Mouse (Mus musculus) forebrain, embryonic 16.5 days (tissue): Measurements from ENCODE around the gene Wnt5b. TPM values are rescaled to one million over a fixed set of nuclear protein-coding genes. Genes with fewer than 3 reads are reported as not detected.
"Not testable (repeated sequence)": the region's sequence is repeated elsewhere in the genome, so short reads cannot be mapped to it uniquely, and the experiment has no call there.

Experiments
- ATAC-seq: fragments of 200-750 bp; cut with Nextera tagmentation; 2 replicates; pipeline ENCODE4 v1.8.0; 2017; ENCODE audit warnings: mild to moderate bottlenecking, moderate library complexity
- H3K27ac ChIP-seq: fragments of 300-500 bp; sonication (generic); 2 replicates; pipeline ENCODE4 v1.5.1; 2014; ENCODE audit warnings: low read length, control low read depth
- H3K27me3 ChIP-seq: fragments of 300-500 bp; sonication (generic); replicated peaks from 2 replicates; pipeline ENCODE4 v1.6.1; 2014; ENCODE audit warnings: low read length; ENCODE audit not compliant: control insufficient read depth, insufficient read depth
- H3K36me3 ChIP-seq: fragments of 300-500 bp; sonication (generic); 2 replicates; pipeline ENCODE4 v1.6.1; 2014; ENCODE audit not compliant: control insufficient read depth, insufficient read depth
- H3K4me1 ChIP-seq: fragments of 300-500 bp; sonication (generic); replicated peaks from 2 replicates; pipeline ENCODE4 v1.6.1; 2014; ENCODE audit warnings: low read length; ENCODE audit not compliant: control insufficient read depth, insufficient read depth
- H3K4me2 ChIP-seq: fragments of 300-500 bp; sonication (generic); 2 replicates; pipeline ENCODE4 v1.6.1; 2014; ENCODE audit warnings: mild to moderate bottlenecking, low read length, control low read depth
- H3K4me3 ChIP-seq: fragments of 300-500 bp; sonication (generic); replicated peaks from 2 replicates; pipeline ENCODE4 v1.5.1; 2014; ENCODE audit warnings: mild to moderate bottlenecking, low read length, control low read depth
- H3K9ac ChIP-seq: fragments of 300-500 bp; sonication (generic); replicated peaks from 2 replicates; pipeline ENCODE4 v1.6.1; 2014; ENCODE audit warnings: low read depth, low read length, control low read depth
- H3K9me3 ChIP-seq: fragments of 300-500 bp; sonication (generic); 2 replicates; pipeline ENCODE4 v1.6.1; 2016; ENCODE audit warnings: low read length; ENCODE audit not compliant: control insufficient read depth
- WGBS: fragments of 180-500 bp; shearing (Covaris S2); extraction: QIAGEN DNeasy Blood & Tissue Kit; methylation state at CpG from one replicate; pipeline ENCODE4 v1.1.7; 2014; 5-methylcytosine and 5-hydroxymethylcytosine counted together
- polyA plus RNA-seq: library from polyadenylated mRNA; unstranded; fragments of >200 nt; fragmentation: Nextera tagmentation; extraction: Ambion mirVana; gene quantifications from 2 replicates; pipeline ENCODE4 v1.2.1, GENCODE M21; 2015

The Wnt5b gene
- polyA plus RNA-seq, 1 experiment from 2014 or later, result 2.2 TPM

DNA sequence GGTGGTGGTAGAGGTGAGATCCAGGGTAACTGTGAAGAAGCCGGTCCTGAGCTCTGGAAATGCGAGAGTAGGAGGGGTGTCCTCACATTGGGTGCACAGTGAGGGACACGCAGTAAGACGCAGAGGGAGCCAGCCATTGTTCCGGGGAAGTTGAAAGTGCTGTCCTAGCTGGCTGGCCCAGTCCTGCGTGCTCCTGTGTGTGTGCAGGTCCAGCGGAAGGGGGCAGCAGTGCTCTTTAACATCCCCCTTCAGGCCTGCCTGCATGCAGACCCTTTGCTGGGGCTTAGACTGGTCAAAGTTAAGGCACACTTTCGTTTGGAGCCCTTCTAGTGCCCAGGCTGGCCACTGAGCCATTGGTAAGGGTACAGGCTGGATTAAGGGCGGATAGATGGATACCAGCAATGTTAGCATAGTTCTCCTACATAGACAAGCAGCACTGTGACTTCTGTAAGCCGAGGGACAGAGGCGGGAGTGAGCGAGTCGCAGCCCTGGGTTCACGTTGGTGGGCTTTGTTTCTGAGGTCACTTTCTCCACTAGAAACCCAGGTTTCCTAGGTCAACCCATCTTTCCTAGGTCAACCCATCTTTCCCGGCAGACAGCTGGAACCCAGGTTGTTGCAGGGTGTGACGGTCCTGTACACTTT, 61.1 kb downstream of the Wnt5b start:
- 26% methylated on average over 16 of the region's 16 CpGs for WGBS
- peak overlapping the region; percentile 70 for H3K4me2 ChIP-seq
- H3K9ac ChIP-seq, result peak overlapping the region; percentile 28
- peak; percentile 13 for ATAC-seq
- no peak overlapping the region for H3K27ac ChIP-seq
- peak overlapping the region; percentile 34 for H3K4me3 ChIP-seq
- H3K9me3 ChIP-seq, result no peaks in the 10 kb centered on the region
- H3K36me3 ChIP-seq, result no peaks in the 10 kb centered on the region; the same call in none of the 2 replicates
- no peaks in the 10 kb centered on the region for H3K27me3 ChIP-seq
- peaks cover 38% of the 10 kb centered on the region for H3K4me1 ChIP-seq

DNA sequence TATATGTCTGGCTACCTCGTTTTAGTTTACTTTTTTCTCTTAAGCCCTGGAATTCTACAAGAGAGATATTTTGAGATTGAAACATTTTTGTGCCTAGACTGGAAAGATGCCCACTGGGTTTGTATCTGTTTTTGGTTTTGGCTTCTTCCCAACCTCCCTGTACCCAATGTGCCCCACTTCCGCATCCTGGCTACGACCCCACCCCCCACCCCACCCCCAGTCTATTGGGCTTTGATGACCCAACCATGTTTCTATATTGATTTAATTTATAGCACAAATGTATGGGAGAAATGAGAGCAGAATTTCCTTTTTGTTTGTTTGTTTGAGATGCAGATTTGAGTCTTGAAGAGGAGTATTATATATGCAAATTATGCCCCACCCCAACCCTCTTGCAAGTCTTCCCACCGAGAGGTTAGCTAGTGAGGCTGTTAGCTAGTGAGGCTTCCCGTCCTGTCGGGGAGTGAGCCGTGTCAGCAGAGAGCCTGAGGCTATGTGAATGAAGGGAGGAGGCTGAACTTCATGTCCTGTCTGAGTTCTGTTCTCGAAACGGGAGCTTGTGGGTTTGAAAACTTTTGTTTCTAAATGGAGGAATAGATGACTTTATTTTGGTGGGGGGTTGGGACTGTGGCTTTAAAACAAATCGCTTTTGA, 62.3 kb downstream of the Wnt5b start:
- Histone ChIP-seq H3K4me3 (peak overlapping the region; percentile 38), H3K9ac (peak overlapping the region; percentile 10; the same call in 1 of the 2 replicates), H3K4me2 (peak overlapping the region; percentile 99), H3K4me1 (peaks cover 43% of the 10 kb centered on the region)
- WGBS, result 3% methylated on average over 10 of the region's 10 CpGs
- H3K36me3 ChIP-seq, H3K27ac ChIP-seq, ATAC-seq, H3K27me3 ChIP-seq, H3K9me3 ChIP-seq: not testable (repeated sequence)

DNA sequence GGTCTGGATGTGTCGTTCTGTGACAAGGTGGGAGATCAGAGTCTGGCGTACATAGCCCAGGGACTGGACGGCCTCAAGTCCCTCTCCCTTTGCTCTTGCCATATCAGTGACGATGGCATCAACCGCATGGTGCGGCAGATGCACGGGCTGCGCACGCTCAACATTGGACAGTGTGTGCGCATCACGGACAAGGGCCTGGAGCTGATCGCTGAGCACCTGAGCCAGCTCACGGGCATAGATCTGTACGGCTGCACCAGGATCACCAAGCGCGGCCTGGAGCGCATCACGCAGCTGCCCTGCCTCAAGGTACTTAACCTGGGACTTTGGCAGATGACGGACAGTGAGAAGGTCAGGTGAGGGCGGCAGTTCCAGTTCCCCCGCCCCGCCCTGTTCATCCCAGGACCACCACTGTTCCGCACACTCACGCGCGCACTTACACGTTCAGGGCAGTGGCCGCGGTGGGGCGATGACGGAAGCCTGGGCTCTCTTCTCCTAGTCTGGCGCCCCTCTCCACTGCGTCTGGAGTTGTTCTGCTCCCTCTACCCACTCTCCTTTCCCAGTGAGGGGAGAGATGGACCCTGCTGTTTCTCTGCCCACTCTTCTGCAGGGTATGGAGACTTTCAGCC, 63.3 kb downstream of the Wnt5b start:
- peak overlapping the region; percentile 89 for H3K9ac ChIP-seq
- peak; percentile 3; the same call in 1 of the 2 replicates for ATAC-seq
- H3K36me3 ChIP-seq, result no peaks in the 10 kb centered on the region; the same call in none of the 2 replicates
- H3K4me2 ChIP-seq, result peak overlapping the region; percentile 99
- H3K4me3 ChIP-seq, result peak overlapping the region; percentile 80
- H3K27ac ChIP-seq, result peak overlapping the region; percentile 99
- under 1% methylated on average over 33 of the region's 33 CpGs for WGBS
- no peaks in the 10 kb centered on the region for H3K9me3 ChIP-seq
- peaks cover 43% of the 10 kb centered on the region for H3K4me1 ChIP-seq
- no peaks in the 10 kb centered on the region for H3K27me3 ChIP-seq

DNA sequence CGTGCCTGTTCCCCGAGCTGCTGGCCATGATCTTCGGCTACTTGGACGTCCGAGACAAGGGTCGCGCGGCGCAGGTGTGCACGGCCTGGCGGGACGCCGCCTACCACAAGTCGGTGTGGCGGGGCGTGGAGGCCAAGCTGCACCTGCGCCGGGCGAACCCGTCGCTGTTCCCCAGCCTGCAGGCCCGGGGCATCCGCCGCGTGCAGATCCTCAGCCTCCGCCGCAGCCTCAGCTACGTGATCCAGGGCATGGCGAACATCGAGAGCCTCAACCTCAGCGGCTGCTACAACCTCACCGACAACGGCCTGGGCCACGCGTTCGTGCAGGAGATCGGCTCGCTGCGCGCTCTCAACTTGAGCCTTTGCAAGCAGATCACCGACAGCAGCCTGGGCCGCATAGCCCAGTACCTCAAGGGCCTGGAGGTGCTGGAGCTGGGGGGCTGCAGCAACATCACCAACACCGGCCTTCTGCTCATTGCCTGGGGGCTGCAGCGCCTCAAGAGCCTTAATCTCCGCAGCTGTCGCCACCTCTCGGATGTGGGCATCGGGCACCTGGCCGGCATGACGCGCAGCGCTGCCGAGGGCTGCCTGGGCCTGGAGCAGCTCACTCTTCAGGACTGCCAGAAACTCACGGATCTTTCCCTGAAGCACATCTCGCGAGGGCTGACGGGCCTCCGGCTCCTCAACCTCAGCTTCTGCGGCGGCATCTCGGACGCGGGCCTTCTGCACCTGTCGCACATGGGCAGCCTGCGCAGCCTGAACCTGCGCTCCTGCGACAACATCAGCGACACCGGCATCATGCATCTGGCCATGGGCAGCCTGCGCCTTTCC, 64.1 kb downstream of the Wnt5b start:
- ATAC-seq, result peak; percentile 5; the same call in 1 of the 2 replicates
- H3K4me1 ChIP-seq, result peaks cover 37% of the 10 kb centered on the region
- peak overlapping the region; percentile 99 for H3K4me2 ChIP-seq
- no peaks in the 10 kb centered on the region for H3K9me3 ChIP-seq
- no peaks in the 10 kb centered on the region for H3K27me3 ChIP-seq
- peak overlapping the region; percentile 99 for H3K27ac ChIP-seq
- peak overlapping the region; percentile 89 for H3K9ac ChIP-seq
- under 1% methylated on average over 68 of the region's 70 CpGs for whole genome bisulfite sequencing
- peak overlapping the region; percentile 80 for H3K4me3 ChIP-seq
- H3K36me3 ChIP-seq, result no peaks in the 10 kb centered on the region; the same call in none of the 2 replicates

DNA sequence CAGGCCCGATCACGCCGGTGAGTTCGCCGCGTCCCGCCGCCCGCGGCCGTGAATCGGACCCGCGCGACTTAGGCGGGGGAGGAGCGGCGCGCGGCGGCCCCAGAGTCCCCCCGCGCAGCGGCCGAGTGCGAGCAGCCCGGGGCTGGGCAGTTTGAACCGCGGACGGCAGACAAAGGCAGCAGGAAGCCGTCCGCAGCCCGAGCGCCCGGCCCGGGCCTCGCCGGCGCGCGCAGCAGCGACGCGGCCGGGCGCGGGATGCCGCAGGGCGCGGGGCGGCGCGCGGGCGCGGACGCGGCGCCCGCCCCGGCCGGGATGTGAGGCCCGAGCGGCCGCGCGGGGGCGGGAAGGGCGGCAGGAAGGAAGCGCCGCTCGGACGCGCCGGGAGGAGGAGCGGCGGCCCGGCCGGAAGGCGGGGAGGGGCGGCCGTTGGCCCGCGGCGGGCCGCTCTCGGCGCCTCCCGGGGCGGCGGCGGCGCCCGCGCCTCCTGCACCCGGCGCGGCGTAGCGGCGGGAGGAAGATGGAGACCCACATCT, 64.7 kb downstream of the Wnt5b start, which contains the start of gene Fbxl14:
Gene Fbxl14 (plus strand): TSS at position 326 of the 533 bp plus-strand sequence.
- H3K4me2 ChIP-seq, result peak within 1 kb of the TSS; percentile 99
- peak within 1 kb of the TSS; percentile 89 for H3K9ac ChIP-seq
- no peaks in the 10 kb centered on the region; the same call in 1 of the 2 replicates for H3K36me3 ChIP-seq
- peak; percentile 85 for ATAC-seq
- H3K4me1 ChIP-seq, result peaks cover 35% of the 10 kb centered on the region
- H3K4me3 ChIP-seq, result peak within 1 kb of the TSS; percentile 80
- H3K9me3 ChIP-seq, result no peaks in the 10 kb centered on the region
- 0% methylated on average over 78 of the region's 101 CpGs for WGBS
- peak within 1 kb of the TSS; percentile 99 for H3K27ac ChIP-seq
- no peaks in the 10 kb centered on the region for H3K27me3 ChIP-seq

DNA sequence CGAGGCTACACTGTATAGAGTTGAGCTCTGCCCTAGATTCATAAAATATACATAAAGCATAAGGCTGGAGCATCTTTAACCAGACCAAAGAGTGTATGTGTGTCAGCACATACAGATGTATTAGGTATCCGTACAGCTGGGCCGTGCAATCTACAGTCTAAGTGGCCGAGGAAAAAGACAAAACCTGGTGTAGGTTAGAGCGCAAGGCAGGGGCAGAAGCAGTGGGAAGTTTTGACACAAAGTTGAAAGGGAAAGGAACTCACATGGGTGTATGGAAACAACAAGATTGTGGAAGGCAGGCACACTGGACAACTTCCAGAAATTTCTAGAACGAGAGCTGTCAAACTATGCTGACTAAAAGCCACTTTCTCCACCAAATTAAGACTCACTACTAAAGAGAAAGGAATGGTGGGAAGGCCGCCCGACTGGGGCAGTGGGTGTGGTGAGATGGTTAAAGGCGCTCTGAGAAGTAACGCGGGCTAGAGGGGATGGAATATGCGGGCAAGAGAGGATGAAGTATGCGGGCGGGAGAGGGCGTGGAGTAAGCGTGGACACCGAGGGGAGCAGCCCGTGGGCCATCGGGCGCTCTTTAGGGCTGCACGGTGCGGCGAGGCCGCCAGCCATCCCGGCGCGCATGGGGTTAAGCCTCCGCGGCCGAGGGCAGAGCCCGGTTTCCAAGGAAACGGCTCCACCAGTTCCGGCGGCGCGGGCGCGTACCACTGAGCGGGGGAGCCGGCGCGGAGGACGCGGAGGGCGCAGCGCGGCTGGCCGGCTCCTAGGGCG, 65.4 kb downstream of the Wnt5b start:
- Histone ChIP-seq H3K27ac (peak overlapping the region; percentile 99), H3K9me3 (no peaks in the 10 kb centered on the region), H3K4me2 (peak overlapping the region; percentile 74), H3K4me1 (peaks cover 28% of the 10 kb centered on the region), H3K4me3 (peak overlapping the region; percentile 80), H3K36me3 (no peaks in the 10 kb centered on the region), H3K9ac (peak overlapping the region; percentile 89), H3K27me3 (no peaks in the 10 kb centered on the region)
- 1% methylated on average over 46 of the region's 49 CpGs for WGBS
- peak; percentile 95 for ATAC-seq

DNA sequence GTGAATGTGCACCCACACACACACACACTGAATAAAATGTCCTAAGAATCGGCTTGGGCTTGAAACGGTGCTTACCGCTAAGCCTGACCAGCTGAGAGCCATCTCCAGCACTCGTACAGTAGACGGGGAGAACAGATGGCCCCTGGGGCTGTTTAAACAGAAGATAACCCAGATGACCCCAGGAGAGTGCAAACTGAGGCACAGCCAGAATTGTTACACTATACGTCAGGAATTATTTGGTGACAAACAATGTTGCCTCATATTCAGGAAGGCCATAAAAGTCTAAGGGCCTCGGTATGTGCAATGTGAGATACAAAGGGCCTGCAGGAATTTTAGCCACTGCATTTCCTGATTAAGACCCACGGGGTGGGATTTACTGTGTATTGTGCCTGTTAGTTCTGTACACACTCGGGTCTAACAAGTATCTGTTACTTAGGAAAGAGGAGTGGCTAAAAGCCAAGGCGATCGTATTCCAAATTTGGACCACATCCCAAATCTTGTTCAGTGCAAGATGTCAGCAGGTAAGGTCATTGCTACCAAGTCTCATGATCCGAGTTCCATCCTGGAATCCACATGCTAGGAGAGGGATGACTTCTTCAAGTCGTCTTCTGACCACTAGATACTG, 66.3 kb downstream of the Wnt5b start:
- ATAC-seq, result no peak
- H3K9ac ChIP-seq, result no peak overlapping the region
- H3K27me3 ChIP-seq, result no peaks in the 10 kb centered on the region
- no peak overlapping the region for H3K4me2 ChIP-seq
- H3K27ac ChIP-seq, result no peak overlapping the region
- no peak overlapping the region for H3K4me3 ChIP-seq
- H3K36me3 ChIP-seq, result no peaks in the 10 kb centered on the region
- peaks cover 19% of the 10 kb centered on the region for H3K4me1 ChIP-seq
- H3K9me3 ChIP-seq, result no peaks in the 10 kb centered on the region
- WGBS, result 55% methylated on average over 13 of the region's 13 CpGs

DNA sequence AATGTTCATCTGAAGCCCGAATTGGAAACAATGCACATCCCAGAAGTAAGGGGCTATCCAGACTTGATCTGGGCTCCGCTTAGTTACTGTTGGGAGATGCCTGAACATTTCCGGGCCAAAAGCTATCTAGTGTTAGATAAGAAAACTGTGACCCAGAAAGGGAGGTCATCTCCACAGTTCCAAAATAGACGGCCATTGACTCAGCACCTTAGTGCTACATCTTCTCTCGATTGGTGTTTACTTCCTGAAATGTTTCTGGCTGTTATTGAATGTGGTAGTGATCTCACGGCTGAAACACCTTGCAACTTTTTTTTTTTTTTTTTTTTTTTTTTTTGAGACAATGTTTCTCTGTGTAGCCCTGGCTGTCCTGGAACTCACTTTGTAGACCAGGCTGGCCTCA, 68.2 kb downstream of the Wnt5b start:
- H3K36me3 ChIP-seq, result no peaks in the 10 kb centered on the region
- peaks cover 11% of the 10 kb centered on the region for H3K4me1 ChIP-seq
- no peaks in the 10 kb centered on the region for H3K9me3 ChIP-seq
- H3K4me2 ChIP-seq, result no peak overlapping the region
- WGBS, result 90% methylated on average over 6 of the region's 6 CpGs
- no peaks in the 10 kb centered on the region for H3K27me3 ChIP-seq
- ATAC-seq, result no peak
- no peak overlapping the region for H3K27ac ChIP-seq
- no peak overlapping the region for H3K9ac ChIP-seq
- H3K4me3 ChIP-seq, result no peak overlapping the region
